Mouse (Mus musculus) adrenal gland, adult 18-20 months (tissue): ENCODE results near the gene Tmem44. TPM values are rescaled to one million over a fixed set of nuclear protein-coding genes. Genes with fewer than 3 reads are reported as not detected.

ENCODE experiments used
- DNase-seq, 2 experiments: peaks; one replicate each; pipeline ENCODE4 v3.0.0; 2021 to 2022; ENCODE audit warnings: low spot score in 2 of 2
- long read RNA-seq, 2 experiments: library from polyadenylated mRNA; stranded (forward); transcript quantifications; one replicate each; pipeline ENCODE4 v2.0.0; 2021
- total RNA-seq, 2 experiments: library from RNA; stranded (reverse); gene quantifications; 1 replicate in 1 of 2; 2 replicates in 1 of 2; pipeline ENCODE4 v1.2.3; 2021

Gene Tmem44
- total RNA-seq: 1 to 10 TPM; 3.7 to 4.2 TPM
- long read RNA-seq, experiment 1: 0 reads
- long read RNA-seq, experiment 2, partial matches to known transcripts: 0 of 6 reads
- long read RNA-seq, experiment 2, other reads (novel, unspliced or antisense): 2 of 6 reads

DNA sequence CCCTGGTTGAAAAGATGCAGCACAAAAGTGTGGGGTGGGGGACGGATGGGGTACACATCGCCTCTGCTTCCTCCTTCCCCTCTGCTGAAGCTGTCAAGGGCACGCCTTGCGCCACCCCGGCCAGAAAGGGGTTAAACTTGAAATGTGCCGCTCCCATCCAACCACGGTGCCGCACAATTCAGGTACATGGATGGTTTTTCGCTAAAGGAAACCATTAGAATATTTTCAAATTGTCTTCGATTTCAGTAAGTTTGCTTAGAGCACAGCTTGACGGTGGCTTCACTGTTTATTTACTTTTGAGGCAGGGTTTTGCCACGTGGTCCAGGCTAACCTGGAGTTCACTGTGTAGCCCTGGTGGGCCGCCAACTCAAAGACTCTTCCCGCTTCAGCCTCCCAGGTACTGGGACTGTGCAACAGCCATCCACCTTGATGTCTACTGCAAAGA is at the start of gene Tmem44:
Gene Tmem44, minus strand, starts transcription at position 95 of the 445 bp plus-strand sequence.
- no peak for DNase-seq

DNA sequence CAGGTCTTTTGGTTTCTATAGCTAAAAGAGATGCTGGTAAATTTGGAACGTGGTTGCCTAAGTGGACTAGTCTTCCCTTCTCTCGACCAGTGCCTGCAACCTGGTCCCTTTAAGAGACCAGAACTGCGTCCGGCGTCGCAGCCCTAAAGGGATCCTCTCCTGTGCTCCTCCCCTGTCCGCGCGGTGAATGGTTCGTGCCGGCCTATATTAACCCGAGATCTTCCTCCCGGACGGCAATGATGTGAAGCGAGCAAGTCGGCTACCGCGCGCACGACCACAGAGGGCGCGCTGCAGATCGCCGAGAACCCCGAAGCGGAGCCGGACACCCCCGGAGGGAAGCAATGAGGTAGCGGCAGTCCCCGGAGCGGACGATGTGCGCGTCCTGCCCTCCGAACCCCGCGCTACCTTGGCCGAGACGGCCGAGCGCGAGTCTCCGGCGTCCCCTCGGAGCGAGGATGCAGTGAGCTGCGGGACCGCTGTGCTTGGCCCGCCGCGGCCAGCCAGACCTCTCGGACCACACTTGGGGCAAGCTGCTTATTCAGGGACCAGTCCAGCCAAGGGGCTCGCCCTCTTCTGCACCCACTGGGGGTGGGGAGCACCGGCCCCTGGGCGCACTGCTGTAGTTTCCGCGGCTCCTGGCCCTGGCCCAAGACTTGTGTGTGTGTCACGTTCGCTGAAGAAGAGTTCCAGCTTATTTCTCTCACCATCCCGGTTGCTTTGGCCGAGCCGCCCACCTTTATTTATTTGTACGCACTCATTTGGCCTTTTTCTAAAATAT is 49.0 kb upstream of the Tmem44 start, which contains the start of gene Fam43a:
Gene Fam43a, plus strand, starts transcription at position 233 of the 778 bp plus-strand sequence.
- peak; percentile 94 to 96 for DNase-seq

DNA sequence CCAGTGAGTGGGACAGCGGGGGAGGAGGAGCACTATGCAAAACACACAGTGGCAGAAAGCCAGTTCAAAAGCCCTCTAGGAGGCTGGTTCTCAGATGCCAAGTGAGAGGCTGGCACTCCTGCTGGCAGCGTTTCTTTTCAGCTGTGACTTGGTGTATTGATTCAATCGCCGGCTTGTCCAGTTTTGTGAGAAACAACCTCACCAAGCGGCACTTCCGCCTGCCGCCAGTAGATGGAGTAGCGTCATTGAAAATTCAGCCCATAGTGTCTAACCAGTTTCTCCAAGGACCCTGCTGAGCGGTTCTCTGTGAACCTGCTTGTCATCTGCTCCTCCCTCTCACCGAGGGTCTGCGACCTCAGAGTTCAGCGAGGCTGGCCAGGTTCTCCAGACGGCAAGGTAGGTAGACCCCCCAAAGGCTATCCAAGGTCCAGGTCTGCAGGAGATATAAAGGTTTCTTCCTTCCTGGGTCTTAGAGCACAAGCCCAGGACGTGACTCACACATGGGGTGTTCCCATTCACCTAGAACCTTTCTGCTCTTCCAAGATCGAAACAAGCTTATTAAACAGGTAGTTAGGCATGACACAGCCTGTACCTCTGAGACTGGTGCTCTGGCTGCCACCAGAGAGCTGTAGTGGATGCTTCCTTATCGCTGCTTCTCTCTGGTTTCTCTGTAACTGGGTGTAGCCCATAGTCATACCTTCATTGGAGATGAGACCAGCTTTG is 46.5 kb upstream of the Tmem44 start:
- DNase-seq: peak; percentile 92

DNA sequence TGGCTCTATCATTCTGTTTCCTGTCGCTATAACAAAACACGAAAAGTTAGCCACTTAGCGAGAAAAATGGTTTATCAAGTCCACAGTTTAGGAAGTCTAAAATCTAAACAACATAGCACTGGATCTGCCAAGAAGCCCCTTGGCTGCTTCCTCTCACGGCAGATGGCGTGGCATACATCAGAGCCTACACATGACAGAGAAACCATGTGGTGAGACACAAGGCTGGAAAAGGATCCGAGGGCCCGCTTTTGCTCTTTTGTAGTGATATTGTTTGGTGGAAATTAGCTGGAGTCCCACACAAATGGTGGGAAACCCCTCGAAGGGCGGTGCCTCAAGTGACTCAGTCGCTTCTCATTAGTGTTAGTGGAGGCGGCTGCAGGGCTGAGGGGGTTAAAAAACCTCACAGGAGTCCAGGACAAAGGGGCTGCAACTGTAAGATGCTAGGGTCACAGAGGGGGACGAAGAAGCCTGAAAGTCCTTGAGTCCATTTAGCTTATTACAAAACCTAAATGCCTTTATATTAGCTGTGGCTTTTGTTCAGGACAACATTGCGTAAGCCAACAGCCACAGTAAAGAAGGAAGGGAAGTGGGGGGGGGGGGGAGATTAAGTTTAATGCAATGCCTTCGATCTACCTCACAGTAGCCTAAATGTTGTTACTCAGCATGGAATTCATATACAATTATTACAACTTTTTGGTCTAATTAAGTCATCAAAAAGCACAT is 45.4 kb upstream of the Tmem44 start:
- DNase-seq: no peak

DNA sequence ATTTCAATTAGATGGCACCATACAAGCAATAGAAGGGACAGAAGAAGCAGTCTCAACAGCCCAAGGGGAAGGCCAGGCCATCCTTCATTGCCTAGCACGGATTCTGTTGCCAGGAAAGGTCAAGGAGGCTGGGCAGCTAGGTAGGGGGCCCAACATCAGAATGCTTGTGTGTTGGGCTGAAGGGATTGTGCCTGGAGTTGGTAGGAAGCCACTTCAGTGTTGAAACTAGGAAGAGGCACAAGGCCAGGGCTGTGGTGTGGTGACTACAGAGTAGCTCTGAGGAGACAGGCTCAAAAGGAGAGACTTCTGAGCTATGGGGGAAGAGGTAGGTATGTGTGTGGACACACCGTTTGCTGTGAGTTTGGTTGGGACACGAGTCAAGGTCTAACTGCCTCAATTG is 44.7 kb upstream of the Tmem44 start:
- DNase-seq: no peak

DNA sequence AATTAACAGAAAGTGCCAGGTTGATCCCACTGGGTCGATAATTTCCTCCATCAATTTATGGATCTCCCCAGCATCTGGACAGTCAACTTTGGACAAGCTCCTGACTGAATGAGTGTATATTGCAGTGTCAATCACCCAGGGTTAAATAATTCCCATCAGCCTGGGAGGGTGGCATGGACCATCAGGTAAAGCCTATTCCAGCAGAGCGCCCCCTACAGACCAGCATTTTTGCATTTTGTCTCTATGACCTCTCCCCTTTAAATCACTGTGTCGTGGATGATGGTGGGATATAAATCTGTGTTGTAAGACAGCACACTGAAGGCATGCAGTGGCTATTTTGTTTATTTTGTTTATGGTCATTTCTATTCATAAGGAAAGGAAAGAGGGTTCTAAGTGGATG is 41.3 kb upstream of the Tmem44 start:
- no peak for DNase-seq

DNA sequence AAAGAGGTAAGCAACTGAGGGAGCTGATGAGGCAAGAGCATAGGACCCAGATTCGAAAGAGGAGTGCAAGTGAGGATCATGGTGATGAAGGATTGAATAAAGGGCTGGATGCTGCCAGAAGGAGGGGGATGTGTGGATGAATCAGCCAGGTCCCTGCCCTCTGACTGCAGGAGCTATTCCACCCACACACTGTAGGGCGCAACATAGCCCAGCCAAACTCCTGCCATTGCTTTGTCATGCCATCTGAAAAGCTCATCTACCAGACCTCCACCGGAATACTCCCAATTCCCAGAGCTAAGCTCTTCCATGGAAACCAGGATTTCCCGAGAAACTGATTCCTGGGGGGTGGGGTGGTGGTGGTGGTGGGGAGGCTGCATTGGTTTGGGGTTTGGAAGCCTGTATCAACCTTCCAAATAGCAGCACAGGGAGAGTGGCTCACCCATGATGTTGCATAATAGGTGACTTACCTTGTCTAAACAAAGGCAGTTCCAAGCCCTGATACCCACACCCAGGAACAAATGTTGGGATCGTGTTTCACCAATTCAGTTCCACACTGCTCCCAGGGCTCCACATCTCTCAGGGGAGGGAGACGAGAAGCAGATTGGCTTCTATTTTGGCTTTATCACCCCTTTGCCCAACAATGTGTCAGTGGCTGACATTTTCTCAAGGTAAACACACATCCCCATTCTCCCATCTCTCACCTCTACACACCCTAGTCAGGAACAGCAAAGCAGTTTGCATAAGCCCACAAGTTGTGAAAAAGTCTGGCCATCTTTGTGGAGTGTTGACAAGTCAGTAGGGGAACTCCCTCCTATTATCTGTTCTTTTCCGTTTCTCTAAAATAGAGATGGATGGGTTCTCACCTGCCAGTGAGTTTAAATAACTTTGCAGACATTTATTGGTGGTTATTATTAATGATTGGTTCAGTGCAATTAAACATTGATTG is 39.9 kb upstream of the Tmem44 start:
- no peak for DNase-seq

DNA sequence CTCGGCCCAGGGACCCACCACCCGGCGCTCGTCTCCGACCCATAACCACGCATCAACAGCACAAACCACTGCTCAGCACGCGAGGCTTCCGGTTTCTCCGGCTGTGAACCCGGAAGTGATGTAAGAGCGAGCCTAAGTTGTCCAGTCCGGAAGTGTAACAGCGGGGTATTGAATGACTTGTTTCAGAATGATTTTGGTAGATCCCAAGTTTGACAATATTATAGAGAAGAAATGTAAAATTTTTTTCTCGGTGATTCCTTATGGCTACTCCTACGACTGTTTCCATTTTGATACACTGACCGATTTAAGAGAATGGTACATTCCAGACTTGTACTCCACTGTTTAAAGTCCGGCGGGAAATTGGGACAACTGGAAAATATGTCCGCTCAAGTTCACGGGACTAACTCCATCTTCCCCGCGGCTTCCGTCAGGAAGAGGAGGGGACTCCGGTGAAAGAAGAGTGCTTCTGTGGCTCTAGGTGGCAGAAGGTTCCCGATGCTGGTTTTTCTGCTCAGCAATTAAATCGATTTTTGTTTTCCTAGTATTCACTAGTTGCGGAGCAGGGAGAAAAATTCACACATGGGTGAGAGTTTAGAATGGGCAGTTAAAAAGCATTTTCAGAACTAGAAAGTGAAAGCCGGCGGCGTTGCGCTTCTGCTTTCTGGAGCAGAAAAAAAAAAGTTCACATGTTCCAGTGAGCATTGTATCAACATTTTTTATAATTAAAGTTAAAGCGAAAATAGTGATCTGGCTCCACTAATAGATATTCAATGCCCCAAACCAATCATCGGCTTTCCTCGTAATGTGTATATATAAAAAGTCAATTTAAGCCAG is 37.1 kb upstream of the Tmem44 start, which contains the start of gene Lsg1:
Gene Lsg1, minus strand, starts transcription at position 99 of the 834 bp plus-strand sequence.
- DNase-seq: peak; percentile 73 to 77

DNA sequence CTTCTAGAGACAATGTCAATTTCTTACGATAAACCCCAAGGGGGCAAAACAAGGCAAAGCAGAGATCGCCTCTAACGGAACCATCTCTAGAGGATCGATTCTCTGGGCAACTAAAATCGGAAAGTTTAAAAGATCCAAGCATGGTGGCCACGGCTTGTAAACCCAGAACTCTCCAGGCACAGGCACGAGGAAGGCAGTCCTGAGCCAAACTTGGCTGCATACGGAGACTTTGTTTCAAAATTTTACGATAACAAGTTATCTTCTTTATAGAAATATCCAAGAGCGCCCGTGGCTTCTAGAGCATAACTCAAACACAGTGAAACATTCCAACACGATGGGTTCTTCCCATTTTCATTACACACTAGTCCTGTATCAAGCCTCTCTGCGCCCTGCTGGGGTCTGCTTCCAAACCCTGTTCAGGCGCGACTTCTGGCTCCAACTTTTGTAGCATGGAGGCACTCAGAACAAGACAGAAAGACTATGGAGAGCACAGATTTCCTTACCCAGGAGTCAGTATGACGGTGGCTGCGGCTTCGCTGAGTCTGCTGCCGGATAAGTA is 36.4 kb upstream of the Tmem44 start:
- DNase-seq: no peak

DNA sequence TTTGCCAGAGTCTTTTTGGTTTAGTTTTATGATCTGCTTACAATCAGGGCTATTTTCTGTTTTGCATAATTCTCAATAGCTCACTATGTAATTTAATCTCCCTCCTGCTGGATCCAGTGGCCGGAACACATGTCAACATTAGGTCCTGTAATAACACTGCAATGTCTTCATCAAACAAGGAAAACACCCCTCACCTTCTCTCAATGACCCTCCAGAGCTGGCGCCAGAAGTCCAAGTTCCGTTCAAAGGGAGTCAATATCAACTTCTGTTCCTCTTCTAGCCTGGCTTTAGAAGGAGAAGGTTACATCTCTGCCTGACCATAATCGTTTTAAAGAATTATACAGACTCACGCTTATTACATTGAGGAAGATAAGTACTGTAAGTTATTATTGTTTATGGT is 30.1 kb upstream of the Tmem44 start:
- no peak for DNase-seq

DNA sequence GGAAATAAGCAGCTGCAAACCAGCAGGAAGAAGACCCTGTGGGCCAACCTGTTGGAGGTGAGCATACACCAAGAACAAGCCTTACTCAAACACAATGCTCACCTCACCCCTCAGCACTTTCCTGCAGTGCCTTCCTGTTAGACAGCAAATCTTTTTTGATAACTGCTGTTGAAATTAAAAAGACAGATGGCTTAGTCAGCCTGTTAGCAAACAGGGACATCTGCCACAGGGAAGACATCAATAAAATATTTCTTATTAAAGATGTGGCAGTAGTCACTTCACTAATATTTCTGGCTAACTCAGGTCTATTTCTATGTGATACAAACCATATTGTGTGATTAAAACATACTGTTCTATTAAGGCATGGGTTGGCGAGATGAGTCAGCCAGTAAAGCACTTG is 25.8 kb upstream of the Tmem44 start:
- DNase-seq: no peak

DNA sequence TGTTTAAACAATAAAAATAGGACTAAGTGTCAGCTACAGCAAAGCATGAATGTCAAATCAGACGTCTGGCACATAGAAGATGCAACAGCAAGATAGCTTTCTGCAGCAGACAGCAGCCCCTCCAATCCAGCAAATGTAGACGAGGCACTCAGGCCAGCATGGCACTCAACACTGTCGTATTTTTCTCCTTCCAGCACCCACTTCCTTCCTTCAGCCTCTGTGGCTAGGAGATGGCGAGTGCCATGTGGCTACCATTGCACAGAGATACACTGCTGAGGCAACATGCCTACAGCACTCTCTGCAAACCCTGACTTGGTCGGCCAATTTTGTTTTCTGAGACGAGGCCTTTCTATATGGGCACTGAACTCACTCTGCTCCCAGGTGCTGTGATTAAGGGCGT is 25.2 kb upstream of the Tmem44 start:
- no peak for DNase-seq

DNA sequence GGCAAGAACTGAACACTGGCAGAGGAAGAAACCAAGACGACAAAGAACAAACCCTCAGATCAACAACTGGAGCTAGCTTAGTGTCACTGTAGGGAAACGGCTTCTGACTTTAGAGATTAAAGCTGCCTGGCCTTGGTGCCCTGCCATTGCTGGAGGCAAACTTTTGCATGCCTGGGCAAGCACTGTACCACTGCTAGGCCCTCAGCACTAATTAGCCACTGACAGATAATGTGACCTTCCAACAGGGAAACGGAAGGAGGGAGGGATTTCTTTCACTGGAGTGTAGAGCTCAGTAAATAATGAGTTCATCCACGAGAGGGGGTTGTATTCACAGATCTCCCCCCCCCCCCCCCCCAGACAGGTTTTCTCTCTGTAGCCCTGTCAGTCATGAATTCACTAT is 21.6 kb upstream of the Tmem44 start:
- no peak for DNase-seq

DNA sequence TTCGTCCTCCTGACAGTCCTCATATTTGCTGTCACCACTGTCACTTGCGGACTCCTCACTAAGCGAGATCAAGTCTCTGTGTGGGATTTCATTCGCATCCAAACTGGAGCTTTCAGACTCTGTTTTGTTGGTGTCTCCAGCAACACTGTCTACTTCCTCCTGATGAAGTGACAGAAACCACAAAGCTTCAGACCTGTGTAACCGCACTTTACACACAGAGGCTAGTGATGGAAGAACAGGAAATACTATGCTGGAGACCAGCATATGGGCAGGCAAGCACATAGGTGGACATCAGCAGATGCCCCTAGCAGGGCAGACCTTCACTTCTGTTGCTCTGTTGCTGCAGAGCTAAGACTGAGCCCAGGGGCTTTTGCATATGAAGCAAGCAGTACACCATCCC is 20.7 kb upstream of the Tmem44 start:
- DNase-seq: no peak

DNA sequence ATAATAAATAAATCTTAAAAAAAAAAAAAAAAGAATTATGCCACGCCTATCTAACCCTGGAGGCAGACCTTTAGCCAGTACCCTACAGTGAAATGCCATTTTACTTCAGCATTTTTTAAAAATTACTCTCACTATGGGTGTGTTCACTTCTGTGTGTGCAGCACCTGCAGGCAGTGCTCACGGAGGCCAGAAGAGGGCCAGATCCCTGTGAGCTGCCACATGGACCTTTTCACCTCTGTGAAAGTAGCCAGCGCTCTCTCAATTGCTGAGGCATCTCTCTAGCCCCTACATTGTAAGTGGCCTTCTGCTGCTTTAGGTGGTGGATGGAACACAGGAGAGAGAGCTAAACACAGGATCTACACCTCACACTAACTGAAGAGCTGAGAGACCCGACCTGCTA is 19.5 kb upstream of the Tmem44 start:
- no peak for DNase-seq

DNA sequence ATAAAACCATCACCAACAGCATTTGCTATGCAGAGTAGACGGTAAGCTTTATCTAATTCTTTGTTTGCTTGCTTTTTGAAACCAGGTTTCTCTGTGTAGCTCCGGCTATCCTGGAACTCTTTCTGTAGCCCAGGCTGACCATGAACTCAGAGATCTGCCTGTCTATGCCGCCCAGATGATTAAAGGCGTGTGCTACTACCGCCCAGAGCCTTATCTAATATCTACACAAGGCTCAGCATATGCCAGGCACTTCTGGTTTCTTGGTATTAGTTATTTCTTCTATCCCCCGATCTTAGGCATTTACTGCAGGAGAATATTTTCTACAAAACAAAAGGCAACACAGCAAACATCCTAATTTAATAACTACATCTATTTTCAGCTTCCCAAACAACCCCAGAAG is 15.0 kb upstream of the Tmem44 start:
- no peak for DNase-seq

DNA sequence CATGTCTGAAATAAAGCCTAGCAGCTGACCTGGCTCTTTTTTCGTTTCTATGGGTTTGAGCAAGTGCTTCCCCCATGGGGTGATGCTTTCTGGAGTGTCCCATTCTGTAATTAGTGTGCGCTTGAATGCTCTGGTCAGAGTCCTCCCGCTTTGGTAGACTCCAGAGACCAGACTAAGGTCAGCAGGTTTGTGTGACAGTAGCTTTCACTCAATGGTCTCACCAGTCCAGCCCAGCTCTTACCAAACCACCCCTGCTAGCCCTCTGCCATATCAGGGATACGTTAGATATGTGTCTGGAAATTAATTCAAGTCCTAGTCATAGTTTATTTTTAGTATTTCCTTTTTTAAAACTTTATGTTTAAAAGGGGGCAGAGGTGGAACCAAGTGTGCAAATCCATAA is 10.0 kb upstream of the Tmem44 start:
- no peak for DNase-seq

DNA sequence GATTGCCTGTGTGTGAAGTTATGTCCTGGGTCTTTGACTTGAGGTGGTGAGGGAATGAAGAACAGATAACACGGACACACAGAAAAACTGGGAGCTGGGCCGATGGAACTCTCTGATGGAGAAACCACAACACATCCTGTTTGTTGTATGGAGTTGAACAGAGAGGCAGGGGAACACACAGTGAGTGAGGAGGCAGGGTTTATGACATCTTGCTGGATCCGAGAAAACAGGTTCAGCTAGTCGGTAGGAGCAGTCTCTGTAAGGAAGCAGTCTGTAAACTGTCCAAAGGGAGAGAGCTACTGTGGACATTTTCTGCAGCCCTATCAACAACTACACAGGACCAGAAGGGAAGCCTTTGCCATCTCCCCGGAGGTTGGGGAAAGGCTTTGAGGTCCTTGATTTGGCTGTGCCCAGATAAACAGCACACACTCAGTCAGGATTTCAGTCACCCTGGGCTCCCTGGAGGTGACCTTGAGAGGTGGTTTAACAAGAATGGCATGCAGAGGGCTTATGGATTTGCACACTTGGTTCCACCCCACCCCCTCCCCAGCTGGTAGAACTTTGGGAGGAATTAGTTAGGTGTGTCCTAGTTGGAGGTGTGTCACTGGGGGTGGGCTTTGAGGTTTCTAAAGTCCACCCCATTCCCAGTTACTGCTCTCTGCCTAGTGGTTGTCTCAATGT is 8.8 kb upstream of the Tmem44 start:
- no peak for DNase-seq

DNA sequence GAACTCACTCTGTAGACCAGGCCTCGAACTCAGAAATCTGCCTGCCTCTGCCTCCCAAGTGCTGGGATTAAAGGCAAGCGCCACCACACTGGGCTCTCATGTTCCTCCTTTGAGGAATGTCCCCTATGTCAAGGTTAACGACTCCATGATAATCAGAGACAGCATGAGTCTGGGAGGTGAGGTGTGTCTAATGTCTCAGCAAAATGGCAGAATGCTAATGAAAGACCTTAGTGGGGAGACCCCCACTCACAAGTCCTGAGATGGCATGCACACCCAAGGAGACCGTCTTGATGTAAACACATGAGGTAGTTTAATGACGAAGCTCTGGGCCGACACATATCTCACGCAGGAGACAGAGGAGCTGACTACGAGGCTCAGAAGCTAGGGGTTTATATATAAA is 3.5 kb upstream of the Tmem44 start:
- no peak for DNase-seq
